Mouse (Mus musculus) olfactory bulb, adult 2 months (tissue): ENCODE measurements around the gene Bin2.

Source experiments
- CTCF ChIP-seq: fragments of 200-500 bp; IDR thresholded peaks from 2 replicates; pipeline ENCODE4 v1.5.1; 2012; ENCODE audit warnings: low read depth, mild to moderate bottlenecking, low read length, moderate library complexity; ENCODE audit not compliant: insufficient read depth
- POLR2A ChIP-seq: fragments of 200-500 bp; IDR thresholded peaks from 2 replicates; pipeline ENCODE4 v1.6.1; 2012; ENCODE audit warnings: mild to moderate bottlenecking, low read depth, low read length, moderate library complexity; ENCODE audit not compliant: insufficient read depth

GRCm38 (mm10) chr15:100615825-100616220, 53.5 kb downstream of the Bin2 start:
- TF ChIP-seq CTCF (no peak), POLR2A (no peak; the same call in 1 of the 2 replicates)
